Comparison of ENCODE assay signal across 8 mouse cellular contexts in the genomic region with DNA sequence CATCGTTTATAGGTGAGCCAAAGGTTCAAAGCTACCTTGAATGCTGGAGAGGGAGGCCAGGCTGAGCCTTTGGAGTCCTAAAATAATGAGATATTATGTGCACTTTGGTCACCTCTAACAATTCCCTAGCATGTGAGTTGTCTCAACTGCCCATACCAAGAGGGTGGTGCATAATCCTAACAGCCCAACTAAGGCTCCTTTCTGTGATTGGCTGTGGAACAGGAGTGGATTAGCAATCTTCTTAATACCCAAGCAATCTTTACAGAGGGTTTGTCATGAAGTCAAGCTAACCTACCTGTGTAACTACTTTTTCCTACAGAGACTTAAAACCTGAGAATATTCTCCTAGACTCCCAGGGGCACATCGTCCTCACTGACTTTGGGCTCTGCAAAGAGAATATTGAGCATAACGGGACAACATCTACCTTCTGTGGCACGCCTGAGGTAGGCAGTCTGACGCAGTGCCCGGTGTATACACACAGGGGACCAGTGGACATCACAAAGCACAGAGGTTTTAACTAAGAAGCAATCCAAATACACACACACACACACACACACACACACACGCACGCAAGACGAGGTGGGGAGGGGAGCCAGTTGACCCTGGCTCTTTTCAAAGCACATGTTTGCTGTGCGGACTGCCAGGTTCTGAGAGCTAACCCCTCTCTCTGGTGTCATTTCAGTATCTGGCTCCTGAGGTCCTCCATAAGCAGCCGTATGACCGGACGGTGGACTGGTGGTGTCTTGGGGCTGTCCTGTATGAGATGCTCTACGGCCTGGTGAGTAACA.
A peak's percentile ranks its signal among the peaks of the same experiment; 100 is the strongest.
DNase-seq lines count a peak whose midpoint lies in the region; ATAC-seq lines count a peak whose summit lies in the region.

No protein-coding gene starts in this region.

- peaks cover 7% of the 10 kb centered on the region for H3K4me1 ChIP-seq in heart, embryonic 15.5 days (replicated peaks)
- peaks cover 29% of the 10 kb centered on the region for H3K4me1 ChIP-seq in megakaryocyte, embryonic 14.5 days
- peaks cover 6% of the 10 kb centered on the region for H3K4me1 ChIP-seq in intestine, embryonic 16.5 days (ENCODE audit: control insufficient read depth, insufficient read depth, low read length)
- H3K4me1 ChIP-seq in stomach, embryonic 15.5 days, result peaks cover 10% of the 10 kb centered on the region; the same call in 1 of the 2 replicates

- no peaks in the 10 kb centered on the region for H3K9me3 ChIP-seq in heart, embryonic 15.5 days (replicated peaks)
- no peaks in the 10 kb centered on the region for H3K9me3 ChIP-seq in megakaryocyte, embryonic 14.5 days
- H3K9me3 ChIP-seq in intestine, embryonic 16.5 days (ENCODE audit: control insufficient read depth, low read length), result no peaks in the 10 kb centered on the region
- no peaks in the 10 kb centered on the region for H3K9me3 ChIP-seq in stomach, embryonic 15.5 days

- intact Hi-C loops in heart, postnatal 10 days (cut with DNase I), result loop anchor here (1.0 kb wide), 1 partner anchor 532 kb away; no protein-coding TSS in a partner anchor

- H3K4me2 ChIP-seq in heart, embryonic 15.5 days, result peak overlapping the region; percentile 93
- H3K4me2 ChIP-seq in intestine, embryonic 16.5 days (ENCODE audit: low read depth, low read length), result 0 out of 2 replicates have a peak overlapping the region, but pooled peaks have one; percentile 8
- H3K4me2 ChIP-seq in stomach, embryonic 15.5 days, result peak overlapping the region; percentile 29

- H3K36me3 ChIP-seq in heart, embryonic 15.5 days, result no peaks in the 10 kb centered on the region
- H3K36me3 ChIP-seq in megakaryocyte, embryonic 14.5 days (replicated peaks; ENCODE audit: low read length), result peaks cover 11% of the 10 kb centered on the region
- no peaks in the 10 kb centered on the region for H3K36me3 ChIP-seq in intestine, embryonic 16.5 days (ENCODE audit: control insufficient read depth, insufficient read depth, low read length)
- H3K36me3 ChIP-seq in stomach, embryonic 15.5 days, result 0 out of 2 replicates have a peak, but pooled peaks cover 3% of the 10 kb centered on the region

- no peak for ATAC-seq in heart, embryonic 15.5 days (replicated peaks; ENCODE audit: insufficient number of reproducible peaks, insufficient read depth, low FRiP score, low read depth)
- ATAC-seq in megakaryocyte, adult 5-6 weeks (ENCODE audit: poor library complexity, severe bottlenecking), result no peak
- ATAC-seq in intestine, embryonic 16.5 days, result no peak
- no peak for ATAC-seq in stomach, embryonic 15.5 days (ENCODE audit: insufficient read depth, low FRiP score, low read depth)
- no peak for ATAC-seq in erythroid progenitor cell, adult 5-6 weeks (replicated peaks; ENCODE audit: low FRiP score, poor library complexity, severe bottlenecking)

- WGBS in heart, embryonic 15.5 days, result 86% methylated on average over 14 of the region's 14 CpGs
- WGBS in intestine, embryonic 16.5 days, result 88% methylated on average over 14 of the region's 14 CpGs
- 87% methylated on average over 14 of the region's 14 CpGs for WGBS in stomach, embryonic 15.5 days

- no peak overlapping the region for H3K27ac ChIP-seq in heart, embryonic 15.5 days
- no peak overlapping the region for H3K27ac ChIP-seq in intestine, embryonic 16.5 days (ENCODE audit: low read length)
- H3K27ac ChIP-seq in stomach, embryonic 15.5 days, result no peak overlapping the region

- DNase-seq in heart, postnatal 10 days, result no peak
- DNase-seq in embryo, embryonic 11 days, result no peak

- no peak overlapping the region for H3K9ac ChIP-seq in heart, embryonic 15.5 days
- H3K9ac ChIP-seq in intestine, embryonic 16.5 days (ENCODE audit: low read depth, low read length), result 0 out of 2 replicates have a peak overlapping the region, but pooled peaks have one; percentile 26
- no peak overlapping the region for H3K9ac ChIP-seq in stomach, embryonic 15.5 days

- H3K27me3 ChIP-seq in heart, embryonic 15.5 days, result 0 out of 2 replicates have a peak, but pooled peaks cover 4% of the 10 kb centered on the region
- peaks cover 28% of the 10 kb centered on the region for H3K27me3 ChIP-seq in megakaryocyte, embryonic 14.5 days (replicated peaks)
- no peaks in the 10 kb centered on the region for H3K27me3 ChIP-seq in intestine, embryonic 16.5 days (replicated peaks; ENCODE audit: control insufficient read depth, insufficient read depth, low read length)
- no peaks in the 10 kb centered on the region for H3K27me3 ChIP-seq in stomach, embryonic 15.5 days (replicated peaks)

- H3K4me3 ChIP-seq in heart, embryonic 15.5 days, result peak overlapping the region; percentile 72
- H3K4me3 ChIP-seq in megakaryocyte, embryonic 14.5 days (replicated peaks), result peak overlapping the region; percentile 70
- H3K4me3 ChIP-seq in intestine, embryonic 16.5 days (ENCODE audit: low read length), result peak overlapping the region; percentile 44
- peak overlapping the region; percentile 21; the same call in 1 of the 2 replicates for H3K4me3 ChIP-seq in stomach, embryonic 15.5 days (replicated peaks)

Comparison
In these comparisons a context has a peak if more than half of its experiments do, and no peak if none do; other contexts are left out.
1. H3K4me2 ChIP-seq: peak in every context shown above with its lines; median percentile 93 in heart, embryonic 15.5 days; 29 in stomach, embryonic 15.5 days; 8 in intestine, embryonic 16.5 days.
2. H3K4me3 ChIP-seq: peak in every context shown above with its lines; median percentile 72 in heart, embryonic 15.5 days; 70 in megakaryocyte, embryonic 14.5 days; 44 in intestine, embryonic 16.5 days; 21 in stomach, embryonic 15.5 days.